Mouse (Mus musculus) forebrain, embryonic 16.5 days (tissue): ENCODE data around the gene Mpnd. TPM values are rescaled to one million over a fixed set of nuclear protein-coding genes. Genes with fewer than 3 reads are reported as not detected.
A peak's percentile ranks its signal among the peaks of the same experiment; 100 is the strongest.

Experiments
- ATAC-seq: fragments of 200-750 bp; cut with Nextera tagmentation; 2 replicates; pipeline ENCODE4 v1.8.0; 2017; ENCODE audit warnings: mild to moderate bottlenecking, moderate library complexity
- H3K27ac ChIP-seq: fragments of 300-500 bp; sonication (generic); 2 replicates; pipeline ENCODE4 v1.5.1; 2014; ENCODE audit warnings: low read length, control low read depth
- H3K27me3 ChIP-seq: fragments of 300-500 bp; sonication (generic); replicated peaks from 2 replicates; pipeline ENCODE4 v1.6.1; 2014; ENCODE audit warnings: low read length; ENCODE audit not compliant: control insufficient read depth, insufficient read depth
- H3K36me3 ChIP-seq: fragments of 300-500 bp; sonication (generic); 2 replicates; pipeline ENCODE4 v1.6.1; 2014; ENCODE audit not compliant: control insufficient read depth, insufficient read depth
- H3K4me1 ChIP-seq: fragments of 300-500 bp; sonication (generic); replicated peaks from 2 replicates; pipeline ENCODE4 v1.6.1; 2014; ENCODE audit warnings: low read length; ENCODE audit not compliant: control insufficient read depth, insufficient read depth
- H3K4me2 ChIP-seq: fragments of 300-500 bp; sonication (generic); 2 replicates; pipeline ENCODE4 v1.6.1; 2014; ENCODE audit warnings: mild to moderate bottlenecking, low read length, control low read depth
- H3K4me3 ChIP-seq: fragments of 300-500 bp; sonication (generic); replicated peaks from 2 replicates; pipeline ENCODE4 v1.5.1; 2014; ENCODE audit warnings: mild to moderate bottlenecking, low read length, control low read depth
- H3K9ac ChIP-seq: fragments of 300-500 bp; sonication (generic); replicated peaks from 2 replicates; pipeline ENCODE4 v1.6.1; 2014; ENCODE audit warnings: low read depth, low read length, control low read depth
- H3K9me3 ChIP-seq: fragments of 300-500 bp; sonication (generic); 2 replicates; pipeline ENCODE4 v1.6.1; 2016; ENCODE audit warnings: low read length; ENCODE audit not compliant: control insufficient read depth
- WGBS: fragments of 180-500 bp; shearing (Covaris S2); extraction: QIAGEN DNeasy Blood & Tissue Kit; methylation state at CpG from one replicate; pipeline ENCODE4 v1.1.7; 2014; 5-methylcytosine and 5-hydroxymethylcytosine counted together
- polyA plus RNA-seq: library from polyadenylated mRNA; unstranded; fragments of >200 nt; fragmentation: Nextera tagmentation; extraction: Ambion mirVana; gene quantifications from 2 replicates; pipeline ENCODE4 v1.2.1, GENCODE M21; 2015

The Mpnd gene
- polyA plus RNA-seq, 1 experiment from 2014 or later, result 157 TPM

- H3K27me3 ChIP-seq, result no peaks in the 10 kb centered on the region
- H3K27ac ChIP-seq, result no peak overlapping the region
- H3K4me1 ChIP-seq, result peaks cover 23% of the 10 kb centered on the region
- peak overlapping the region; percentile 78 for H3K4me3 ChIP-seq
- H3K4me2 ChIP-seq, result peak overlapping the region; percentile 84
- ATAC-seq, result no peak
- peak overlapping the region; percentile 95 for H3K9ac ChIP-seq
- no peaks in the 10 kb centered on the region; the same call in 1 of the 2 replicates for H3K36me3 ChIP-seq
- WGBS, result 24% methylated on average over 22 of the region's 22 CpGs
- H3K9me3 ChIP-seq, result no peaks in the 10 kb centered on the region
Measured at GRCm38 (mm10) chr17:55971453-55971852, 34.1 kb upstream of the Mpnd start.

GRCm38 (mm10) chr17:55976255-55976862, 29.2 kb upstream of the Mpnd start:
- peak overlapping the region; percentile 38 for H3K27ac ChIP-seq
- no peaks in the 10 kb centered on the region for H3K36me3 ChIP-seq
- H3K9me3 ChIP-seq, result no peaks in the 10 kb centered on the region
- H3K4me3 ChIP-seq, result no peak overlapping the region
- no peaks in the 10 kb centered on the region for H3K27me3 ChIP-seq
- peak; percentile 64 for ATAC-seq
- H3K4me2 ChIP-seq, result no peak overlapping the region
- peaks cover 13% of the 10 kb centered on the region for H3K4me1 ChIP-seq
- 17% methylated on average over 13 of the region's 13 CpGs for WGBS
- H3K9ac ChIP-seq, result peak overlapping the region; percentile 32; the same call in 1 of the 2 replicates

GRCm38 (mm10) chr17:55977301-55977700, 28.2 kb upstream of the Mpnd start:
- peaks cover 8% of the 10 kb centered on the region for H3K4me1 ChIP-seq
- H3K4me3 ChIP-seq, result no peak overlapping the region
- H3K9ac ChIP-seq, result no peak overlapping the region
- no peaks in the 10 kb centered on the region for H3K27me3 ChIP-seq
- H3K9me3 ChIP-seq, result no peaks in the 10 kb centered on the region
- 60% methylated on average over 3 of the region's 3 CpGs for WGBS
- H3K27ac ChIP-seq, result no peak overlapping the region
- no peak overlapping the region for H3K4me2 ChIP-seq
- no peaks in the 10 kb centered on the region for H3K36me3 ChIP-seq
- ATAC-seq, result no peak

- H3K4me2 ChIP-seq, result peak within 1 kb of the TSS; percentile 72
- no peaks in the 10 kb centered on the region for H3K9me3 ChIP-seq
- ATAC-seq, result peak; percentile 86
- WGBS, result 9% methylated on average over 30 of the region's 35 CpGs
- peak within 1 kb of the TSS; percentile 64 for H3K4me3 ChIP-seq
- peak within 1 kb of the TSS; percentile 82 for H3K9ac ChIP-seq
- 0 out of 2 replicates have a peak, but pooled peaks cover 5% of the 10 kb centered on the region for H3K36me3 ChIP-seq
- H3K27ac ChIP-seq, result no peak within 1 kb of the TSS
- no peaks in the 10 kb centered on the region for H3K27me3 ChIP-seq
- peaks cover 8% of the 10 kb centered on the region for H3K4me1 ChIP-seq
Measured at GRCm38 (mm10) chr17:55986030-55986961, 19.2 kb upstream of the Mpnd start, which contains the start of gene Fsd1. Fsd1 (plus strand) TSS chr17:55986509.

- Histone ChIP-seq H3K9me3 (no peaks in the 10 kb centered on the region), H3K36me3 (0 out of 2 replicates have a peak, but pooled peaks cover 5% of the 10 kb centered on the region), H3K27ac (no peak overlapping the region), H3K9ac (no peak overlapping the region), H3K4me1 (peaks cover 18% of the 10 kb centered on the region), H3K4me2 (no peak overlapping the region), H3K27me3 (no peaks in the 10 kb centered on the region), H3K4me3 (no peak overlapping the region)
- 84% methylated on average over 8 of the region's 8 CpGs for WGBS
- no peak for ATAC-seq
Measured at GRCm38 (mm10) chr17:55990278-55990898, 15.1 kb upstream of the Mpnd start.

GRCm38 (mm10) chr17:55996007-55996406, 9.5 kb upstream of the Mpnd start:
- WGBS, result 85% methylated on average over 15 of the region's 15 CpGs
- Histone ChIP-seq H3K27ac (no peak overlapping the region), H3K27me3 (peaks cover 7% of the 10 kb centered on the region; the same call in 1 of the 2 replicates), H3K4me2 (no peak overlapping the region), H3K4me1 (peaks cover 11% of the 10 kb centered on the region; the same call in 1 of the 2 replicates), H3K9me3 (no peaks in the 10 kb centered on the region), H3K9ac (no peak overlapping the region), H3K36me3 (no peaks in the 10 kb centered on the region), H3K4me3 (no peak overlapping the region)
- no peak for ATAC-seq

GRCm38 (mm10) chr17:55999794-56000499, 5.6 kb upstream of the Mpnd start:
- H3K36me3 ChIP-seq, result no peaks in the 10 kb centered on the region
- H3K27ac ChIP-seq, result no peak overlapping the region
- ATAC-seq, result no peak
- no peak overlapping the region for H3K9ac ChIP-seq
- no peaks in the 10 kb centered on the region for H3K4me1 ChIP-seq
- H3K27me3 ChIP-seq, result peaks cover 9% of the 10 kb centered on the region; the same call in 1 of the 2 replicates
- H3K4me3 ChIP-seq, result no peak overlapping the region
- WGBS, result 8% methylated on average over 30 of the region's 30 CpGs
- no peaks in the 10 kb centered on the region for H3K9me3 ChIP-seq
- no peak overlapping the region for H3K4me2 ChIP-seq

GRCm38 (mm10) chr17:56003000-56003399, 2.5 kb upstream of the Mpnd start:
- no peak overlapping the region for H3K4me3 ChIP-seq
- peaks cover 8% of the 10 kb centered on the region for H3K4me1 ChIP-seq
- no peaks in the 10 kb centered on the region for H3K9me3 ChIP-seq
- ATAC-seq, result no peak
- no peak overlapping the region for H3K4me2 ChIP-seq
- H3K27ac ChIP-seq, result no peak overlapping the region
- H3K9ac ChIP-seq, result no peak overlapping the region
- H3K27me3 ChIP-seq, result peaks cover 9% of the 10 kb centered on the region; the same call in 1 of the 2 replicates
- 87% methylated on average over 3 of the region's 3 CpGs for WGBS
- no peaks in the 10 kb centered on the region for H3K36me3 ChIP-seq
